Comparison of ENCODE assay signal across 22 mouse cellular contexts in genomic region chr2:120337886-120338285, GRCm38 (mm10). TPM values are rescaled to one million over a fixed set of nuclear protein-coding genes. Genes with fewer than 3 reads are reported as not detected.
DNase-seq lines count a peak whose midpoint lies in the region; ATAC-seq and TF ChIP-seq lines count a peak whose summit lies in the region.
"Had no signal": no experiment of that assay in that cellular context is flagged by ENCODE, and none has a peak within 500 bp of the region (broad histone marks: within the 10 kb centered on the region; RNA-seq: fewer than 3 reads in every experiment).

No protein-coding gene starts in this region.

- H3K27ac ChIP-seq in embryonic facial prominence, embryonic 14.5 days (replicated peaks; ENCODE audit: low read depth, low read length): no peak overlapping the region
- H3K27ac ChIP-seq in embryonic facial prominence, embryonic 10.5 days (replicated peaks): no peak overlapping the region
- 0 out of 2 replicates have a peak overlapping the region, but pooled peaks have one; percentile 2 for H3K27ac ChIP-seq in layer of hippocampus, adult 2 months
- H3K27ac ChIP-seq: embryonic facial prominence, embryonic 15.5 days; hindbrain, embryonic 13.5 days; liver, embryonic 13.5 days; macrophage; neural tube, embryonic 13.5 days had no signal

- no peaks in the 10 kb centered on the region for H3K4me1 ChIP-seq in embryonic facial prominence, embryonic 14.5 days (ENCODE audit: control insufficient read depth, insufficient read depth, low read length)
- H3K4me1 ChIP-seq in embryonic facial prominence, embryonic 10.5 days: no peaks in the 10 kb centered on the region
- H3K4me1 ChIP-seq: embryonic facial prominence, embryonic 15.5 days; hindbrain, embryonic 13.5 days; liver, embryonic 13.5 days; neural tube, embryonic 13.5 days had no signal

- no peak overlapping the region for H3K4me3 ChIP-seq in embryonic facial prominence, embryonic 14.5 days (ENCODE audit: low read depth, low read length)
- H3K4me3 ChIP-seq in embryonic facial prominence, embryonic 10.5 days: no peak overlapping the region
- no peak overlapping the region for H3K4me3 ChIP-seq in layer of hippocampus, adult 2 months
- H3K4me3 ChIP-seq: embryonic facial prominence, embryonic 15.5 days; hindbrain, embryonic 13.5 days; liver, embryonic 13.5 days; neural tube, embryonic 13.5 days had no signal

- H3K27me3 ChIP-seq in embryonic facial prominence, embryonic 14.5 days (replicated peaks; ENCODE audit: control insufficient read depth, insufficient read depth, low read length): no peaks in the 10 kb centered on the region
- H3K27me3 ChIP-seq in embryonic facial prominence, embryonic 10.5 days (replicated peaks; ENCODE audit: low read depth, poor library complexity, severe bottlenecking): no peaks in the 10 kb centered on the region
- H3K27me3 ChIP-seq: embryonic facial prominence, embryonic 15.5 days; hindbrain, embryonic 13.5 days; liver, embryonic 13.5 days; neural tube, embryonic 13.5 days had no signal

- peak; percentile 77 for TF ChIP-seq CTCF in layer of hippocampus, adult 2 months (conservative IDR thresholded peaks at IDR 0.05)
- no peak for TF ChIP-seq CTCF in brain, embryonic 14.5 days (IDR thresholded peaks at IDR 0.05; ENCODE audit: borderline replicate concordance, extremely low read depth, insufficient read depth, insufficient read length)

- WGBS in embryonic facial prominence, embryonic 14.5 days: 58% methylated on average over 2 of the region's 2 CpGs
- 81% methylated on average over 2 of the region's 2 CpGs for WGBS in embryonic facial prominence, embryonic 10.5 days

- peaks cover 74% of the 10 kb centered on the region for H3K36me3 ChIP-seq in embryonic facial prominence, embryonic 14.5 days (ENCODE audit: control insufficient read depth, insufficient read depth, low read length)
- H3K36me3 ChIP-seq in embryonic facial prominence, embryonic 10.5 days (replicated peaks): peaks cover 83% of the 10 kb centered on the region

- no peak for ATAC-seq in embryonic facial prominence, embryonic 14.5 days (ENCODE audit: low read depth)
- ATAC-seq in megakaryocyte progenitor cell, adult 5-6 weeks (replicated peaks; ENCODE audit: poor library complexity): no peak
- ATAC-seq: forebrain, embryonic 16.5 days had no signal

- no peak for TF ChIP-seq POLR2A in brain, embryonic 14.5 days (IDR thresholded peaks at IDR 0.05; ENCODE audit: borderline replicate concordance, extremely low read depth, insufficient read depth, insufficient read length, poor library complexity, severe bottlenecking)

- H3K9ac ChIP-seq in embryonic facial prominence, embryonic 14.5 days (ENCODE audit: low read depth, low read length): no peak overlapping the region
- H3K9ac ChIP-seq: embryonic facial prominence, embryonic 15.5 days; hindbrain, embryonic 13.5 days; liver, embryonic 13.5 days; neural tube, embryonic 13.5 days had no signal

- no peak overlapping the region for H3K4me2 ChIP-seq in embryonic facial prominence, embryonic 14.5 days (ENCODE audit: low read depth, low read length)
- H3K4me2 ChIP-seq: embryonic facial prominence, embryonic 15.5 days; hindbrain, embryonic 13.5 days; liver, embryonic 13.5 days; neural tube, embryonic 13.5 days had no signal

- H3K9me3 ChIP-seq in embryonic facial prominence, embryonic 14.5 days (ENCODE audit: control insufficient read depth, low read length): no peaks in the 10 kb centered on the region
- no peaks in the 10 kb centered on the region for H3K9me3 ChIP-seq in embryonic facial prominence, embryonic 10.5 days
- H3K9me3 ChIP-seq: embryonic facial prominence, embryonic 15.5 days; G1E; hindbrain, embryonic 13.5 days; liver, embryonic 13.5 days; neural tube, embryonic 13.5 days had no signal

- peak; percentile 11 for DNase-seq in embryonic facial prominence, embryonic 14.5 days (ENCODE audit: low spot score)
- DNase-seq in embryonic facial prominence, embryonic 10.5 days (ENCODE audit: low spot score): no peak
- DNase-seq in layer of hippocampus, adult 2 months (ENCODE audit: low spot score in 2 of 2): no peak
- no peak for DNase-seq in layer of hippocampus, postnatal 10 days (ENCODE audit: low spot score in 2 of 2)
- DNase-seq in 416B (ENCODE audit: low read depth): peak; percentile 29
- DNase-seq in brain, embryonic 14.5 days (ENCODE audit: low read depth): peak; percentile 7
- DNase-seq in heart, adult 18-20 months: no peak
- DNase-seq: cerebellum, adult 8-10 months; liver, embryonic 13.5 days had no signal

RNA-seq across cellular contexts. Expression of gene Vps39, which starts 15.1 kb away (rescaled TPM):
- 22.3 and 27.0 TPM in 2 replicates for polyA plus RNA-seq in embryonic facial prominence, embryonic 14.5 days (2014; fragmentation: Nextera tagmentation; extraction: Ambion mirVana)
- polyA plus RNA-seq in embryonic facial prominence, embryonic 10.5 days (2016; fragmentation: Nextera tagmentation; extraction: Ambion mirVana): 24.6 and 27.1 TPM in 2 replicates
- 10 to 100 TPM; 69.0 to 80.5 TPM for total RNA-seq in layer of hippocampus, adult 2 months (2021)
- 10 to 100 TPM; 59.3 to 62.1 TPM for total RNA-seq in layer of hippocampus, postnatal 10 days (2021)
- polyA plus RNA-seq in brain, embryonic 14.5 days (2012; rRNA removed): 58.1 and 58.7 TPM in 2 replicates
- total RNA-seq in megakaryocyte progenitor cell, adult 5-6 weeks (2015): 19.1 and 21.9 TPM in 2 replicates
- total RNA-seq in megakaryocyte progenitor cell, adult 5-6 weeks (2017): 31.6 and 36.4 TPM in 2 replicates
- 10 to 100 TPM; 34.4 to 35.4 TPM for total RNA-seq in heart, adult 18-20 months (2021)

RNA-seq across cellular contexts. Expression of gene Pla2g4f, which starts 23.9 kb away (rescaled TPM):
- 1.7 and 2.5 TPM in 2 replicates for polyA plus RNA-seq in embryonic facial prominence, embryonic 14.5 days (2014; fragmentation: Nextera tagmentation; extraction: Ambion mirVana)
- polyA plus RNA-seq in embryonic facial prominence, embryonic 10.5 days (2016; fragmentation: Nextera tagmentation; extraction: Ambion mirVana): not detected in 2 replicates
- not detected for total RNA-seq in layer of hippocampus, adult 2 months (2021)
- not detected for total RNA-seq in layer of hippocampus, postnatal 10 days (2021)
- 0.07 and 0.38 TPM in 2 replicates for polyA plus RNA-seq in brain, embryonic 14.5 days (2012; rRNA removed)
- total RNA-seq in megakaryocyte progenitor cell, adult 5-6 weeks (2015): not detected in 2 replicates
- not detected in 2 replicates for total RNA-seq in megakaryocyte progenitor cell, adult 5-6 weeks (2017)
- under 1 TPM in 1 of 2 experiments, not detected in 1; 0.10 TPM for total RNA-seq in heart, adult 18-20 months (2021)
- total RNA-seq: layer of hippocampus, adult 8-10 months; left cerebral cortex, postnatal 10 days had no signal
- polyA plus RNA-seq: C2C12; forebrain, embryonic 16.5 days; hindbrain, embryonic 13.5 days; kidney, embryonic 14.5 days; liver, embryonic 13.5 days; macrophage; neural tube, embryonic 13.5 days had no signal

RNA-seq across cellular contexts. Expression of gene Pla2g4d, which starts 48.9 kb away (rescaled TPM):
- 0.07 and 0.15 TPM in 2 replicates for polyA plus RNA-seq in embryonic facial prominence, embryonic 14.5 days (2014; fragmentation: Nextera tagmentation; extraction: Ambion mirVana)
- polyA plus RNA-seq in embryonic facial prominence, embryonic 10.5 days (2016; fragmentation: Nextera tagmentation; extraction: Ambion mirVana): 0.04 and 0.05 TPM in 2 replicates
- total RNA-seq in layer of hippocampus, adult 2 months (2021): not detected
- under 1 TPM; 0.11 TPM for total RNA-seq in layer of hippocampus, postnatal 10 days (2021)
- polyA plus RNA-seq in brain, embryonic 14.5 days (2012; rRNA removed): 0.03 TPM in 2 replicates
- not detected in 2 replicates for total RNA-seq in megakaryocyte progenitor cell, adult 5-6 weeks (2015)
- total RNA-seq in megakaryocyte progenitor cell, adult 5-6 weeks (2017): not detected in 2 replicates
- not detected for total RNA-seq in heart, adult 18-20 months (2021)
- total RNA-seq: gastrocnemius, postnatal 4 days; layer of hippocampus, adult 8-10 months had no signal
- polyA plus RNA-seq: C2C12; forebrain, embryonic 16.5 days; G1E; hindbrain, embryonic 13.5 days; kidney, embryonic 14.5 days; liver, embryonic 13.5 days; macrophage; urinary bladder, adult 2 months had no signal

Comparison
In these comparisons a context has a peak if more than half of its experiments do, and no peak if none do; other contexts are left out.
1. DNase-seq: peak in embryonic facial prominence, embryonic 14.5 days (single experiment), 416B (single experiment) and brain, embryonic 14.5 days (single experiment); none in embryonic facial prominence, embryonic 10.5 days (single experiment), layer of hippocampus, adult 2 months (0 of 2), layer of hippocampus, postnatal 10 days (0 of 2) and heart, adult 18-20 months (0 of 2).